Mouse (Mus musculus): ENCODE data around the gene Cngb1. TPM values are rescaled to one million over a fixed set of nuclear protein-coding genes. Genes with fewer than 3 reads are reported as not detected.

Cngb1 gene
- polyA plus RNA-seq, 1 experiment from 2014 or later = 0.12 TPM

- Histone ChIP-seq H3K4me2 (ENCODE audit: low read depth, low read length) (no peak overlapping the region), H3K4me3 (ENCODE audit: low read depth, low read length) (no peak overlapping the region), H3K27ac (ENCODE audit: low read length) (no peak overlapping the region), H3K9me3 (replicated peaks; ENCODE audit: control insufficient read depth, low read length) (no peaks in the 10 kb centered on the region), H3K36me3 (ENCODE audit: control insufficient read depth, insufficient read depth) (no peaks in the 10 kb centered on the region), H3K9ac (ENCODE audit: low read depth, low read length) (no peak overlapping the region), H3K4me1 (ENCODE audit: control insufficient read depth, low read depth, low read length) (no peaks in the 10 kb centered on the region), H3K27me3 (ENCODE audit: control insufficient read depth, insufficient read depth, low read depth, low read length) (no peaks in the 10 kb centered on the region)
- 60% methylated on average over 8 of the region's 8 CpGs for WGBS (ENCODE audit: insufficient replicate concordance)
- no peak for ATAC-seq (ENCODE audit: low read depth)
Measured at GRCm38 (mm10) chr8:95202056-95202570, 104.3 kb downstream of the Cngb1 start.

DNA sequence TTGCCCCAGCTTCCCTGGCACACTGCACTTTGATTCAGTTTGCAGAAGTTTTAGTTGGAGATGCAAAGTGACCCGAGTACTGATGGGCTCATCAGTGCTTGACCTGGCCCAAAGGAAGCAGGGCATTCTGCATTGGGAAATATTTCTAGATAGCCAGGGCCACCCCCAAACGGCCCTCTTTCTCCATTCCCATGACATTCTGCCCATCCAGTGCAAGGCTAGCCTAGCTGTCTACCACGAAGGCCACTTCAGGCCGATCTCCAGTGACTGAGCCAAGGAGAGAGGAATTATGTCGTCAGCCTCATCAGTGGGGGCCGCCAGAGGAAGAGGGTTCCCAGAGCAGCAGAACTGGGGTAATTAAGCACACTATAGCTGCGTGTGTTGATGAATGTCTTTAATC, 104.9 kb downstream of the Cngb1 start:
- ATAC-seq (ENCODE audit: low read depth) = no peak
- 52% methylated on average over 7 of the region's 7 CpGs for WGBS (ENCODE audit: insufficient replicate concordance)
- Histone ChIP-seq H3K27ac (ENCODE audit: low read length) (no peak overlapping the region), H3K9me3 (replicated peaks; ENCODE audit: control insufficient read depth, low read length) (no peaks in the 10 kb centered on the region), H3K27me3 (ENCODE audit: control insufficient read depth, insufficient read depth, low read depth, low read length) (no peaks in the 10 kb centered on the region), H3K9ac (ENCODE audit: low read depth, low read length) (no peak overlapping the region), H3K4me1 (ENCODE audit: control insufficient read depth, low read depth, low read length) (no peaks in the 10 kb centered on the region), H3K4me2 (ENCODE audit: low read depth, low read length) (no peak overlapping the region), H3K4me3 (ENCODE audit: low read depth, low read length) (no peak overlapping the region), H3K36me3 (ENCODE audit: control insufficient read depth, insufficient read depth) (no peaks in the 10 kb centered on the region)

DNA sequence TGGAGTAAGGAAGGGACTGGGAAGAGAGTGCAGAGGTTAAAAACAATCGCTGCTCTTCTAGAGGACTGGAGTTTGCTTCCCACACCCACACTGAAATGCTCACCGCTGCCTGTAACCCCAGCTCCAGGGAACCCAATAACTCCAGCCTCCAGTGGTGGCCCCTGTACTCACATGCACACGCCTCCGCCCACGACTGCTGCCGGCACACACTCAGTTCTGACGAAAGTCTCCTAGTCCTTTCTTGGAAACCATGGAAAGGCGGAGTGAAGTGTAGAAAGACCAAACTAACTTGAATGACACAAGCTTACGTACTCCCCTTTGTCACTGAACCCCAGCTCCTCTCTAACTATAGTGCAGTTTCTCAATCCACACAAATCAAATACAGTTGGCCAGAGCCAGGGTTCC, 106.4 kb downstream of the Cngb1 start:
- H3K27me3 ChIP-seq (ENCODE audit: control insufficient read depth, insufficient read depth, low read depth, low read length) = no peaks in the 10 kb centered on the region
- no peaks in the 10 kb centered on the region for H3K4me1 ChIP-seq (ENCODE audit: control insufficient read depth, low read depth, low read length)
- 58% methylated on average over 9 of the region's 9 CpGs for WGBS (ENCODE audit: insufficient replicate concordance)
- ATAC-seq (ENCODE audit: low read depth) = peak; percentile 64
- H3K9ac ChIP-seq (ENCODE audit: low read depth, low read length) = no peak overlapping the region
- no peaks in the 10 kb centered on the region for H3K36me3 ChIP-seq (ENCODE audit: control insufficient read depth, insufficient read depth)
- peak overlapping the region; percentile 29 for H3K27ac ChIP-seq (ENCODE audit: low read length)
- H3K4me2 ChIP-seq (ENCODE audit: low read depth, low read length) = no peak overlapping the region
- no peaks in the 10 kb centered on the region for H3K9me3 ChIP-seq (replicated peaks; ENCODE audit: control insufficient read depth, low read length)
- H3K4me3 ChIP-seq (ENCODE audit: low read depth, low read length) = no peak overlapping the region

- no peaks in the 10 kb centered on the region for H3K36me3 ChIP-seq (ENCODE audit: control insufficient read depth, insufficient read depth)
- WGBS (ENCODE audit: insufficient replicate concordance) = 40% methylated on average over 11 of the region's 11 CpGs
- no peaks in the 10 kb centered on the region for H3K9me3 ChIP-seq (replicated peaks; ENCODE audit: control insufficient read depth, low read length)
- no peaks in the 10 kb centered on the region for H3K27me3 ChIP-seq (ENCODE audit: control insufficient read depth, insufficient read depth, low read depth, low read length)
- H3K4me3 ChIP-seq (ENCODE audit: low read depth, low read length) = no peak overlapping the region
- no peak overlapping the region for H3K27ac ChIP-seq (ENCODE audit: low read length)
- no peak for ATAC-seq (ENCODE audit: low read depth)
- H3K4me1 ChIP-seq (ENCODE audit: control insufficient read depth, low read depth, low read length) = no peaks in the 10 kb centered on the region
- no peak overlapping the region for H3K9ac ChIP-seq (ENCODE audit: low read depth, low read length)
- no peak overlapping the region for H3K4me2 ChIP-seq (ENCODE audit: low read depth, low read length)
Measured at GRCm38 (mm10) chr8:95195728-95196127, 110.7 kb downstream of the Cngb1 start.

DNA sequence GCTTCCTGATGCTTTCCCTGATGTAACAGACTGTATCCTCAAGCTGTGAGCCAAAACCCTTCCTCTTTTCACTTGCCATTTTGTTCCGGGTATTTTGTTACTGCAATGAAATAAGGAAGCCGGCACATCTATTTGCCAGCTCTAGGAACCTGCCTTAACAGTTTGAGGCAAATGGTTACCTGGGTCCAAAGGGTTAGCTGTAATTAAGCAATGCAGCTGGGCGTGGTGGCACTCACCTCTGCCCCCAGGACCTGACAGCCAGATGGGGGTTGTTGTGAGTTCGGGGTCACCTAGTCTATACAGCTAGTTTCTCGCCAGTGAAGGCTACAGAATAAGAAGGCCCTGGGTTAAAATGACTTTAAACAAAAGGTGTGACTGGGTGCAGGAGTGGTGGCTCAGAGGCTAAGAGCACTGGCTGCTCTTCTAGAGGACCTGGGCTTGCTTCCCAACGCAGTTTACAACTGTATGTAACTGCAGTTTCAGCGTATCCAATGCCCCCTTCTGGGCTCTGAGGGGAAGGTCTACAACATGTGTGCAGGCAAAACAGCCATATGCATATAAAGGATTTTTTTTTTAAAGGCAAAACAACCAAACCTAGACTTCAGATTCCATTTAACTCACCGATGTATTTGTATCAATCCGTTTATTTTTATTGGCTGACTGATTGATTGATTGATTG, 114.7 kb downstream of the Cngb1 start:
- no peak overlapping the region for H3K9ac ChIP-seq (ENCODE audit: low read depth, low read length)
- H3K36me3 ChIP-seq (ENCODE audit: control insufficient read depth, insufficient read depth) = no peaks in the 10 kb centered on the region
- H3K4me2 ChIP-seq (ENCODE audit: low read depth, low read length) = no peak overlapping the region
- H3K4me3 ChIP-seq (ENCODE audit: low read depth, low read length) = no peak overlapping the region
- ATAC-seq (ENCODE audit: low read depth) = 0 out of 2 replicates have a peak, but pooled peaks have one; percentile 27
- H3K9me3 ChIP-seq (replicated peaks; ENCODE audit: control insufficient read depth, low read length) = no peaks in the 10 kb centered on the region
- H3K27ac ChIP-seq (ENCODE audit: low read length) = no peak overlapping the region
- 65% methylated on average over 9 of the region's 9 CpGs for WGBS (ENCODE audit: insufficient replicate concordance)
- H3K4me1 ChIP-seq (ENCODE audit: control insufficient read depth, low read depth, low read length) = no peaks in the 10 kb centered on the region
- no peaks in the 10 kb centered on the region for H3K27me3 ChIP-seq (ENCODE audit: control insufficient read depth, insufficient read depth, low read depth, low read length)

Other genes with a start within 250 kb of the Cngb1 start
- gene Katnb1, start 225.4 kb downstream of the Cngb1 start, polyA plus RNA-seq (2015; fragmentation: Nextera tagmentation; extraction: Ambion mirVana) = 8.2 and 9.6 TPM in 2 replicates
- gene Kifc3, start 103.8 kb downstream of the Cngb1 start, polyA plus RNA-seq (2015; fragmentation: Nextera tagmentation; extraction: Ambion mirVana) = 5.1 and 5.5 TPM in 2 replicates
- gene Tepp, start 4.0 kb upstream of the Cngb1 start, polyA plus RNA-seq (2015; fragmentation: Nextera tagmentation; extraction: Ambion mirVana) = not detected in 2 replicates
- gene Zfp319, start 25.4 kb upstream of the Cngb1 start, polyA plus RNA-seq (2015; fragmentation: Nextera tagmentation; extraction: Ambion mirVana) = 0.88 and 1.2 TPM in 2 replicates
- 9.9 and 10.7 TPM in 2 replicates for gene Usb1, start 25.7 kb upstream of the Cngb1 start, polyA plus RNA-seq (2015; fragmentation: Nextera tagmentation; extraction: Ambion mirVana)
- gene Mmp15, start 45.7 kb upstream of the Cngb1 start, polyA plus RNA-seq (2015; fragmentation: Nextera tagmentation; extraction: Ambion mirVana) = 0.76 and 0.85 TPM in 2 replicates
- gene Cfap20, start 128.3 kb upstream of the Cngb1 start, polyA plus RNA-seq (2015; fragmentation: Nextera tagmentation; extraction: Ambion mirVana) = 27.7 and 27.8 TPM in 2 replicates
- gene Csnk2a2, start 183.5 kb upstream of the Cngb1 start, polyA plus RNA-seq (2015; fragmentation: Nextera tagmentation; extraction: Ambion mirVana) = 2.7 and 3.1 TPM in 2 replicates
- not detected in 2 replicates for gene Ccdc113, start 227.5 kb upstream of the Cngb1 start, polyA plus RNA-seq (2015; fragmentation: Nextera tagmentation; extraction: Ambion mirVana)